ENCODE assay signal across 9 mouse cellular contexts in genomic region chr12:104939372-104940026, GRCm38 (mm10).
A peak's percentile ranks its signal among the peaks of the same experiment; 100 is the strongest.
DNase-seq lines count a peak whose midpoint lies in the region; ATAC-seq and TF ChIP-seq lines count a peak whose summit lies in the region.
"Had no signal": no experiment of that assay in that cellular context is flagged by ENCODE, and none has a peak within 500 bp of the region (broad histone marks: within the 10 kb centered on the region; RNA-seq: fewer than 3 reads in every experiment).

No protein-coding gene starts in this region.

- H3K27ac ChIP-seq in cerebellum, adult 2 months (ENCODE audit: insufficient read depth, low read length), result no peak overlapping the region
- H3K27ac ChIP-seq in forebrain, postnatal 0 days (ENCODE audit: low read depth, low read length), result no peak overlapping the region
- H3K27ac ChIP-seq in hindbrain, embryonic 13.5 days, result no peak overlapping the region

- POLR2A ChIA-PET in Patski (lab: Charles Lee), result no interaction called here

- no peak for TF ChIP-seq CTCF in Patski (IDR thresholded peaks at IDR 0.05)
- TF ChIP-seq CTCF in cerebellum, adult 2 months (IDR thresholded peaks at IDR 0.05; ENCODE audit: borderline replicate concordance, insufficient read depth, low read depth, low read length), result peak; percentile 99
- peak; percentile 98 for TF ChIP-seq CTCF in forebrain, postnatal 0 days (IDR thresholded peaks at IDR 0.05; ENCODE audit: low read depth)

- peaks cover 29% of the 10 kb centered on the region for H3K4me1 ChIP-seq in cerebellum, adult 2 months (ENCODE audit: control insufficient read depth, insufficient read depth, low read length)
- H3K4me1 ChIP-seq in forebrain, postnatal 0 days (ENCODE audit: insufficient read depth), result no peaks in the 10 kb centered on the region
- peaks cover 17% of the 10 kb centered on the region; the same call in 1 of the 2 replicates for H3K4me1 ChIP-seq in hindbrain, embryonic 13.5 days (replicated peaks)

- CTCF ChIA-PET in Patski (lab: Charles Lee), result interaction anchor here (0.7 to 1.9 kb wide), 23 partner anchors 9 to 226 kb away, joined by 3 to 14 read pairs (median 3); partner anchors contain the start of gene Clmn

- DNase-seq in Patski (ENCODE audit: low read depth, low spot score), result no peak
- peak; percentile 95 for DNase-seq in cerebellum, adult 2 months
- peak; percentile 88 for DNase-seq in forebrain, postnatal 0 days
- DNase-seq in layer of hippocampus, postnatal 10 days (ENCODE audit: low spot score in 2 of 2), result peak; percentile 89 to 91
- peak; percentile 78 for DNase-seq in lung, postnatal 10 days
- peak; percentile 92 for DNase-seq in retina, embryonic 14.5 days (ENCODE audit: low spot score)
- DNase-seq in urinary bladder, postnatal 10 days (ENCODE audit: low spot score), result peak; percentile 30

- H3K9me3 ChIP-seq in forebrain, postnatal 0 days (ENCODE audit: low read length), result no peaks in the 10 kb centered on the region
- H3K9me3 ChIP-seq in hindbrain, embryonic 13.5 days, result no peaks in the 10 kb centered on the region

- TF ChIP-seq POLR2A in cerebellum, adult 2 months (IDR thresholded peaks at IDR 0.05; ENCODE audit: borderline replicate concordance, insufficient read depth, low read length), result no peak

- no peak overlapping the region for H3K9ac ChIP-seq in forebrain, postnatal 0 days
- H3K9ac ChIP-seq in hindbrain, embryonic 13.5 days, result no peak overlapping the region

- in situ Hi-C loops in Patski (cut with MboI; ENCODE audit: low pct_unique_long_range_greater_than_20kb), result loop anchor here (5.0 to 25.0 kb wide), 4 partner anchors 105 to 502 kb away; no protein-coding TSS in a partner anchor

- H3K4me3 ChIP-seq in cerebellum, adult 2 months (replicated peaks; ENCODE audit: insufficient read depth, low read depth, low read length), result no peak overlapping the region
- no peak overlapping the region for H3K4me3 ChIP-seq in forebrain, postnatal 0 days (ENCODE audit: low read depth, low read length)
- H3K4me3 ChIP-seq in hindbrain, embryonic 13.5 days, result no peak overlapping the region
- H3K4me3 ChIP-seq: myocyte had no signal

- H3K4me2 ChIP-seq in forebrain, postnatal 0 days (ENCODE audit: low read depth), result peak overlapping the region; percentile 39
- no peak overlapping the region for H3K4me2 ChIP-seq in hindbrain, embryonic 13.5 days

- H3K27me3 ChIP-seq in Patski, result no peaks in the 10 kb centered on the region
- H3K27me3 ChIP-seq in cerebellum, adult 2 months (ENCODE audit: control insufficient read depth, insufficient read depth, low read length), result no peaks in the 10 kb centered on the region
- H3K27me3 ChIP-seq in forebrain, postnatal 0 days (ENCODE audit: insufficient read depth, low read length), result no peaks in the 10 kb centered on the region
- peaks cover 25% of the 10 kb centered on the region; the same call in 1 of the 2 replicates for H3K27me3 ChIP-seq in hindbrain, embryonic 13.5 days

- no peaks in the 10 kb centered on the region for H3K36me3 ChIP-seq in forebrain, postnatal 0 days (ENCODE audit: insufficient read depth)
- H3K36me3 ChIP-seq in hindbrain, embryonic 13.5 days, result no peaks in the 10 kb centered on the region

- WGBS in cerebellum, adult 2 months, result 8% methylated on average over 13 of the region's 13 CpGs
- WGBS in forebrain, postnatal 0 days, result 19% methylated on average over 13 of the region's 13 CpGs
- 42% methylated on average over 13 of the region's 13 CpGs for WGBS in hindbrain, embryonic 13.5 days

- peak; percentile 61 for ATAC-seq in Patski
- ATAC-seq in forebrain, postnatal 0 days, result peak; percentile 86
- peak; percentile 79 for ATAC-seq in hindbrain, embryonic 13.5 days (ENCODE audit: low FRiP score)
